13 mouse cellular contexts compared by ENCODE assay signal in the genomic region with DNA sequence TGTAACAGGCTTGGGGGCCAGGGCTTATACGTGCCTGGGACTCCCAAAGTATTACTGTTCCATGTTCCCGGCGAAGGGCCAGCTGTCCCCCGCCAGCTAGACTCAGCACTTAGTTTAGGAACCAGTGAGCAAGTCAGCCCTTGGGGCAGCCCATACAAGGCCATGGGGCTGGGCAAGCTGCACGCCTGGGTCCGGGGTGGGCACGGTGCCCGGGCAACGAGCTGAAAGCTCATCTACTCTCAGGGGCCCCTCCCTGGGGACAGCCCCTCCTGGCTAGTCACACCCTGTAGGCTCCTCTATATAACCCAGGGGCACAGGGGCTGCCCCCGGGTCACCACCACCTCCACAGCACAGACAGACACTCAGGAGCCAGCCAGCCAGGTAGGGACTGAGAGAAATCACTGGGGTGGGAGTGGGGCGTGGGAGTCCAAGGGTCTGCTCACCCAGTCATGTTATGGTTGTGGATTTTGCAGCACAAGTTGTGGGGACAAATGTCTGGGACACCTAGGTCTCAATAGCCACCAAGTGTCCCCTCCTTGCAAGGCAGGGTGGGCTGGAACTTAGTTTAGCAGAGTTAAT. TPM values are rescaled to one million over a fixed set of nuclear protein-coding genes. Genes with fewer than 3 reads are reported as not detected.
A peak's percentile ranks its signal among the peaks of the same experiment; 100 is the strongest.
DNase-seq lines count a peak whose midpoint lies in the region; ATAC-seq lines count a peak whose summit lies in the region.
"Had no signal": no experiment of that assay in that cellular context is flagged by ENCODE, and none has a peak within 500 bp of the region (broad histone marks: within the 10 kb centered on the region; RNA-seq: fewer than 3 reads in every experiment).

No protein-coding gene starts in this region.

- peak; percentile 44 for DNase-seq in urinary bladder, adult 2 months (ENCODE audit: low spot score)
- no peak for DNase-seq in urinary bladder, postnatal 36 days (ENCODE audit: low spot score in 2 of 2)
- peak; percentile 96 for DNase-seq in gastrocnemius, postnatal 25 days
- peak; percentile 67 to 69 for DNase-seq in heart, postnatal 36 days
- no peak for DNase-seq in right cerebral cortex, postnatal 36 days (ENCODE audit: low spot score in 2 of 2)
- DNase-seq in hindbrain, embryonic 10.5 days (ENCODE audit: low spot score), result no peak
- DNase-seq: cerebellum, postnatal 36 days; layer of hippocampus, adult 9-11 months; right cerebral cortex, adult 18-20 months; thymus, postnatal 25 days had no signal

- ATAC-seq in monocyte, adult 5-6 weeks (replicated peaks; ENCODE audit: insufficient number of reproducible peaks, low FRiP score, low TSS enrichment, poor library complexity, severe bottlenecking), result no peak
- ATAC-seq: inflammation-experienced regulatory T-cells, adult 6 months; midbrain, embryonic 16.5 days had no signal

- no peak overlapping the region; the same call in 1 of the 2 replicates for H3K27ac ChIP-seq in hindbrain, embryonic 10.5 days

- H3K4me1 ChIP-seq in hindbrain, embryonic 10.5 days (replicated peaks), result 0 out of 2 replicates have a peak, but pooled peaks cover 10% of the 10 kb centered on the region

- H3K36me3 ChIP-seq in hindbrain, embryonic 10.5 days, result no peaks in the 10 kb centered on the region

- peaks cover 21% of the 10 kb centered on the region for H3K27me3 ChIP-seq in hindbrain, embryonic 10.5 days (ENCODE audit: insufficient read depth, poor library complexity, severe bottlenecking)

- no peak overlapping the region for H3K4me3 ChIP-seq in hindbrain, embryonic 10.5 days

- peaks cover 13% of the 10 kb centered on the region; the same call in 1 of the 2 replicates for H3K9me3 ChIP-seq in hindbrain, embryonic 10.5 days

- WGBS in hindbrain, embryonic 10.5 days, result 81% methylated on average over 11 of the region's 11 CpGs

- intact Hi-C loops in heart, postnatal 36 days (cut with DNase I), result no loop called here

RNA-seq across cellular contexts. Expression of a gene that starts 6.3 kb away (rescaled TPM):
- polyA plus RNA-seq in urinary bladder, adult 2 months (2012; rRNA removed), result 417 and 477 TPM in 2 replicates
- total RNA-seq in gastrocnemius, postnatal 25 days (2021), result over 10,000 TPM; 37,777 to 44,473 TPM
- total RNA-seq in heart, postnatal 36 days (2021), result 1,000 to 10,000 TPM; 3,967 to 4,539 TPM
- not detected in 3 replicates for total RNA-seq in monocyte, adult 5-6 weeks (2017)
- not detected in 2 replicates for polyA plus RNA-seq in hindbrain, embryonic 10.5 days (2016; fragmentation: Nextera tagmentation; extraction: Ambion mirVana)

RNA-seq across cellular contexts. Expression of a gene that starts 7.0 kb away (rescaled TPM):
- polyA plus RNA-seq in urinary bladder, adult 2 months (2012; rRNA removed), result 6.5 and 7.9 TPM in 2 replicates
- under 1 TPM in 1 of 2 experiments, not detected in 1; 0.43 TPM for total RNA-seq in gastrocnemius, postnatal 25 days (2021)
- total RNA-seq in heart, postnatal 36 days (2021), result under 1 TPM; 0.24 to 0.92 TPM
- total RNA-seq in monocyte, adult 5-6 weeks (2017), result 1.6 TPM in 2 of 3 replicates, not detected in the other
- 2.9 and 7.1 TPM in 2 replicates for polyA plus RNA-seq in hindbrain, embryonic 10.5 days (2016; fragmentation: Nextera tagmentation; extraction: Ambion mirVana)

RNA-seq across cellular contexts. Expression of a gene that starts 29.0 kb away (rescaled TPM):
- 23.8 and 24.5 TPM in 2 replicates for polyA plus RNA-seq in urinary bladder, adult 2 months (2012; rRNA removed)
- 1 to 10 TPM; 7.8 to 8.8 TPM for total RNA-seq in gastrocnemius, postnatal 25 days (2021)
- 10 to 100 TPM; 11.8 to 12.0 TPM for total RNA-seq in heart, postnatal 36 days (2021)
- total RNA-seq in monocyte, adult 5-6 weeks (2017), result 21.0 to 32.4 TPM (median 25.4 TPM) in 3 replicates
- polyA plus RNA-seq in hindbrain, embryonic 10.5 days (2016; fragmentation: Nextera tagmentation; extraction: Ambion mirVana), result 29.0 and 33.9 TPM in 2 replicates

RNA-seq across cellular contexts. Expression of a gene that starts 47.8 kb away (rescaled TPM):
- 13.3 and 19.4 TPM in 2 replicates for polyA plus RNA-seq in urinary bladder, adult 2 months (2012; rRNA removed)
- total RNA-seq in gastrocnemius, postnatal 25 days (2021), result 10 to 100 TPM; 13.2 to 13.8 TPM
- 10 to 100 TPM; 25.7 to 27.2 TPM for total RNA-seq in heart, postnatal 36 days (2021)
- total RNA-seq in monocyte, adult 5-6 weeks (2017), result 9.0 to 21.1 TPM (median 9.6 TPM) in 3 replicates
- 9.3 and 13.6 TPM in 2 replicates for polyA plus RNA-seq in hindbrain, embryonic 10.5 days (2016; fragmentation: Nextera tagmentation; extraction: Ambion mirVana)

RNA-seq across cellular contexts. Expression of a gene that starts 51.3 kb away (rescaled TPM):
- 16.5 and 19.6 TPM in 2 replicates for polyA plus RNA-seq in urinary bladder, adult 2 months (2012; rRNA removed)
- 1 to 10 TPM; 2.6 TPM for total RNA-seq in gastrocnemius, postnatal 25 days (2021)
- 10 to 100 TPM; 35.8 to 44.2 TPM for total RNA-seq in heart, postnatal 36 days (2021)
- not detected in 3 replicates for total RNA-seq in monocyte, adult 5-6 weeks (2017)
- polyA plus RNA-seq in hindbrain, embryonic 10.5 days (2016; fragmentation: Nextera tagmentation; extraction: Ambion mirVana), result 4.7 and 5.6 TPM in 2 replicates
- polyA plus RNA-seq: inflammation-experienced regulatory T-cells, adult 6 months had no signal

Comparison
In these comparisons a context has a peak if more than half of its experiments do, and no peak if none do; other contexts are left out.
1. DNase-seq: peak in urinary bladder, adult 2 months (single experiment), gastrocnemius, postnatal 25 days (single experiment) and heart, postnatal 36 days (2 of 2); none in urinary bladder, postnatal 36 days (0 of 2), right cerebral cortex, postnatal 36 days (0 of 2) and hindbrain, embryonic 10.5 days (single experiment).
2. RNA of a gene that starts 6.3 kb away (total RNA-seq): 37,777 to 44,473 TPM in gastrocnemius, postnatal 25 days and 3,967 to 4,539 TPM in heart, postnatal 36 days; not detected in monocyte, adult 5-6 weeks; every median in the first group is over 1,000 times any median in the second.